Mouse (Mus musculus): ENCODE results near the gene Tlr5. TPM values are rescaled to one million over a fixed set of nuclear protein-coding genes. Genes with fewer than 3 reads are reported as not detected.
A peak's percentile ranks its signal among the peaks of the same experiment; 100 is the strongest.

The Tlr5 gene
- total RNA-seq, 2 experiments from 2014 or later, result 0.92 to 1.5 TPM

DNA sequence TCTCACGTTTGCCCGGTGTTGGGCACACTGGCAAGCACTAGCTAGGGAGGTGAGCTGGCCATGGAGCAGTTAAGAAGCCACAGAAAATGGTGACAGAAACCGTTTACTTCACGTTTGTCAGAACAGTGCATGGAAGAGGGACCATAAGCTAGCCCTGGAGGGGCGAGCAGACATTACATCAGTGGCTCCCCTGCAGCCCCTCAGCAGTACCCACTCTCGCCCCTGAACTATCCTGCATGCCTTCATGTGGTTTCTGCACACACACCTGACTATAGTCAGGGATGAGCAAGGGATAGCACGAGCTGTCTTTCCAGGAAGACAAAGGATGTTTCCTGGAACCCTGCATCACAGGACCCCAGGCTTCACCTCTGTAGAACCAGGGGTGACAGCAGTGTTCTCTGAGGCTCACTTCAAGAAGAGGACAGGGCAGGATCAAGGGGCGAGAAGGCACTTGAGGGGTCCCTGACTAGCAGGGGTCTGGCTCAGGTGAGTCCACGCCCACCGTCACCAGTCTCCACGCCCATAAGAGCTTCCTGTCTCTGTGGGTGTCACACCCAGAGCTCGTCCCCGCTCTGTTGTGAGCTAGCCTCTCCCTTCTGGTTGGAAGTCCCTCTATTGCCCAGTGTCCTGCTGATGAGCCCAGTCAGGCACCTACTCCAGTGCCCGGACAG is 35.6 kb downstream of the Tlr5 start:
- DNase-seq, result no peak

DNA sequence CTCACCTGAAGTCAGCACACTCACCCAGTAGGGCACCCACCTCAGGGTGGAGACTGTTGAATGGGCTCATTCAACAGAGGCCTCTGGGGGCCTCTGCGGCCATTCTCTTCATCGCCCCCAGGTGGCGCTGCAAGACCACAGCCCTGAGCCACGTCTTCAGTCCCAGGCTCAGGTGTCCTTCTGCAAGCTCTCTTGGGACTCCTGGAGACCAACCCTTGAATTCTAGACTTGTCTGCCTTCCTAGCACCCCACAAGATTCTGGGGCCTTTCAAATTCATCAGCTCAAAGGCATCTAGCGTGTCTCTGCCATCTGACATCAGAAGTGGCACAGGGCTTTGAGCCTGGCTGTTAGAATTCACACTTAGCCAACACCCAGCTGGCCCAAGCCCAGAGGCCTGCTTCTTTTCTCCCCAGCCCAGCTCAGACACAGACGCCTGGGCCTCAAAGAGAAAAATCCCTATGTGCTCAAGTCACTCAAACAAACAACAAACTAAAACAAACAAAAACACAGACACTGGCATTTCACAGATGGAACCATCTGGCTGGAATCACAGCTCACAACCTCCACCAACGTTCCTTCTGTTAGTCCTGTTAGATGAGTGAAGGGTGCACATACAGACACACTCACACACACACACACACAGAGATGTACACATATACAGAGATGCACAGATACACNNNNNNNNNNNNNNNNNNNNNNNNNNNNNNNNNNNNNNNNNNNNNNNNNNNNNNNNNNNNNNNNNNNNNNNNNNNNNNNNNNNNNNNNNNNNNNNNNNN is 36.6 kb downstream of the Tlr5 start:
- DNase-seq, result peak; percentile 77 to 81

Other genes with a start within 250 kb of the Tlr5 start
- not detected for gene Ccdc185, start 205.6 kb upstream of the Tlr5 start, total RNA-seq (2021)
- gene Susd4, start 190.9 kb upstream of the Tlr5 start, total RNA-seq (2021), result 1 to 10 TPM; 2.2 to 4.1 TPM